Mouse (Mus musculus): ENCODE measurements around the gene Tlcd2. TPM values are rescaled to one million over a fixed set of nuclear protein-coding genes. Genes with fewer than 3 reads are reported as not detected.

Gene Tlcd2
- polyA plus RNA-seq, 1 experiment from 2014 or later, result 9.8 TPM

GRCm38 (mm10) chr11:75515186-75515585, 53.7 kb downstream of the Tlcd2 start:
- peaks cover 30% of the 10 kb centered on the region for H3K4me1 ChIP-seq
- no peaks in the 10 kb centered on the region for H3K27me3 ChIP-seq (ENCODE audit: low read depth, poor library complexity, severe bottlenecking)
- no peaks in the 10 kb centered on the region for H3K9me3 ChIP-seq (replicated peaks)
- no peak for DNase-seq (ENCODE audit: low spot score)
- 0 out of 2 replicates have a peak overlapping the region, but pooled peaks have one; percentile 7 for H3K27ac ChIP-seq
- H3K36me3 ChIP-seq, result 0 out of 2 replicates have a peak, but pooled peaks cover 7% of the 10 kb centered on the region
- no peak overlapping the region for H3K4me3 ChIP-seq
- 92% methylated on average over 25 of the region's 25 CpGs for WGBS

- WGBS, result 82% methylated on average over 15 of the region's 15 CpGs
- no peak for DNase-seq (ENCODE audit: low spot score)
Observed at GRCm38 (mm10) chr11:75519834-75520633, 58.5 kb downstream of the Tlcd2 start.

More at GRCm38 (mm10) chr11:75519834-75520633, 58.5 kb downstream of the Tlcd2 start:
- 0 out of 2 replicates have a peak overlapping the region, but pooled peaks have one; percentile 12 for H3K27ac ChIP-seq
- H3K4me3 ChIP-seq, result no peak overlapping the region
- H3K36me3 ChIP-seq, result no peaks in the 10 kb centered on the region
- H3K4me1 ChIP-seq, result peaks cover 6% of the 10 kb centered on the region; the same call in 1 of the 2 replicates
- no peaks in the 10 kb centered on the region for H3K9me3 ChIP-seq (replicated peaks)
- H3K27me3 ChIP-seq (ENCODE audit: low read depth, poor library complexity, severe bottlenecking), result no peaks in the 10 kb centered on the region

MicroRNAs encoded within 50 kb of the gene (microRNA counts, 519-probe panel; counts per million panel counts)
- 4,922 counts per million, percentile 86 among the panel's probes with 10 or more counts for microRNA mmu-miR-22

Small RNA genes within 50 kb of the gene (microRNA-seq; reads per million reads assigned to microRNA genes)
- 1,210 reads per million, percentile 77 among the genes with 10 or more reads in this experiment for gene Mir22

Other genes starting within 250 kb of the Tlcd2 start
- 178 and 185 TPM in 2 replicates for gene Rpa1, start 113.4 kb upstream of the Tlcd2 start, polyA plus RNA-seq (2016; fragmentation: Nextera tagmentation; extraction: Ambion mirVana)
- gene Smyd4, start 113.3 kb upstream of the Tlcd2 start, polyA plus RNA-seq (2016; fragmentation: Nextera tagmentation; extraction: Ambion mirVana), result 15.0 and 17.1 TPM in 2 replicates
- gene Serpinf1, start 39.0 kb upstream of the Tlcd2 start, polyA plus RNA-seq (2016; fragmentation: Nextera tagmentation; extraction: Ambion mirVana), result 214 and 217 TPM in 2 replicates
- gene Serpinf2, start 22.1 kb upstream of the Tlcd2 start, polyA plus RNA-seq (2016; fragmentation: Nextera tagmentation; extraction: Ambion mirVana), result 0.36 TPM in 1 of 2 replicates, not detected in the other
- 5.6 and 6.6 TPM in 2 replicates for gene Wdr81, start 7.0 kb upstream of the Tlcd2 start, polyA plus RNA-seq (2016; fragmentation: Nextera tagmentation; extraction: Ambion mirVana)
- gene Prpf8, start 25.1 kb downstream of the Tlcd2 start, polyA plus RNA-seq (2016; fragmentation: Nextera tagmentation; extraction: Ambion mirVana), result 81.7 and 82.6 TPM in 2 replicates
- gene Rilp, start 48.4 kb downstream of the Tlcd2 start, polyA plus RNA-seq (2016; fragmentation: Nextera tagmentation; extraction: Ambion mirVana), result 0.25 and 0.46 TPM in 2 replicates
- 7.0 and 7.1 TPM in 2 replicates for gene Scarf1, start 51.8 kb downstream of the Tlcd2 start, polyA plus RNA-seq (2016; fragmentation: Nextera tagmentation; extraction: Ambion mirVana)
- 3.4 and 4.9 TPM in 2 replicates for gene Slc43a2, start 70.0 kb downstream of the Tlcd2 start, polyA plus RNA-seq (2016; fragmentation: Nextera tagmentation; extraction: Ambion mirVana)
- 60.9 and 68.8 TPM in 2 replicates for gene Pitpna, start 126.4 kb downstream of the Tlcd2 start, polyA plus RNA-seq (2016; fragmentation: Nextera tagmentation; extraction: Ambion mirVana)
- gene Inpp5k, start 169.3 kb downstream of the Tlcd2 start, polyA plus RNA-seq (2016; fragmentation: Nextera tagmentation; extraction: Ambion mirVana), result 14.4 and 17.6 TPM in 2 replicates
- 19.7 and 20.2 TPM in 2 replicates for gene Myo1c, start 188.8 kb downstream of the Tlcd2 start, polyA plus RNA-seq (2016; fragmentation: Nextera tagmentation; extraction: Ambion mirVana)
- gene Crk, start 217.5 kb downstream of the Tlcd2 start, polyA plus RNA-seq (2016; fragmentation: Nextera tagmentation; extraction: Ambion mirVana), result 105 and 123 TPM in 2 replicates